Mouse (Mus musculus): ENCODE results near the gene Mvb12b. TPM values are rescaled to one million over a fixed set of nuclear protein-coding genes. Genes with fewer than 3 reads are reported as not detected.

Mvb12b gene
- total and polyA plus RNA-seq, 2 experiments from 2014 or later, result 68.1 to 155 TPM

DNA sequence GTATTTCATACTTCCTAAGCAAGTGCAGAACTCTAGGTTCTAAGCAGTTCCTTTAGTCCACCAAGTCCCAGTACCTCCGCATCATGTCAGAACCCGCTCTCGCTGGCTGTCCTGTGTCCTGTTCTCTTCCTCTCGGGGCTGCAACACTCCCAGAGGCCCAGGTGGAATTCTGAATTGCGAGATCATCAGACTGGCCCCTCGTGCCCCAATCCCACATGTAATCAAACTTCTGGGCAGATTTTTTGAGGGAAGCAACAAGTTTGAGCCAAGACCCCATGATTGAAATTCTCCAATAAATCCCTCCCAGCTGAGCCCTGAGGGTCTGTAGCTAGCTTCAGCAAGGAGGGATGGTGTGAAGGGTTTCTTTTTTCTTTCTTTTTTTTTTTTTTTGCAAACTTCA lies 169.2 kb downstream of the Mvb12b start:
- Histone ChIP-seq H3K27ac (ENCODE audit: low read depth, low read length) (no peak overlapping the region), H3K9ac (replicated peaks; ENCODE audit: low read length, poor library complexity, severe bottlenecking) (no peak overlapping the region), H3K9me3 (ENCODE audit: low read length) (no peaks in the 10 kb centered on the region), H3K4me3 (ENCODE audit: low read depth, low read length) (no peak overlapping the region), H3K27me3 (ENCODE audit: insufficient read depth, low read length) (no peaks in the 10 kb centered on the region), H3K36me3 (ENCODE audit: insufficient read depth, low read length) (no peaks in the 10 kb centered on the region), H3K4me2 (ENCODE audit: low read depth, low read length, poor library complexity, severe bottlenecking) (no peak overlapping the region), H3K4me1 (ENCODE audit: insufficient read depth, low read length) (peaks cover 3% of the 10 kb centered on the region; the same call in 1 of the 2 replicates)
- WGBS, result 65% methylated on average over 6 of the region's 6 CpGs
- no peak for DNase-seq (ENCODE audit: low spot score)
- no peak for ATAC-seq (ENCODE audit: low FRiP score)
- TF ChIP-seq CTCF (IDR thresholded peaks at IDR 0.05), result no peak

GRCm38 (mm10) chr2:33717821-33718351 lies 169.9 kb downstream of the Mvb12b start:
- no peak overlapping the region for H3K9ac ChIP-seq (replicated peaks; ENCODE audit: low read length, poor library complexity, severe bottlenecking)
- peaks cover 5% of the 10 kb centered on the region; the same call in 1 of the 2 replicates for H3K4me1 ChIP-seq (ENCODE audit: insufficient read depth, low read length)
- no peaks in the 10 kb centered on the region for H3K9me3 ChIP-seq (ENCODE audit: low read length)
- no peak overlapping the region for H3K27ac ChIP-seq (ENCODE audit: low read depth, low read length)
- no peaks in the 10 kb centered on the region for H3K27me3 ChIP-seq (ENCODE audit: insufficient read depth, low read length)
- H3K4me3 ChIP-seq (ENCODE audit: low read depth, low read length), result no peak overlapping the region
- ATAC-seq (ENCODE audit: low FRiP score) (no peak), DNase-seq (ENCODE audit: low spot score) (no peak)
- no peaks in the 10 kb centered on the region for H3K36me3 ChIP-seq (ENCODE audit: insufficient read depth, low read length)
- no peak for TF ChIP-seq CTCF (IDR thresholded peaks at IDR 0.05)
- WGBS, result 13% methylated on average over 21 of the region's 21 CpGs
- no peak overlapping the region for H3K4me2 ChIP-seq (ENCODE audit: low read depth, low read length, poor library complexity, severe bottlenecking)

DNA sequence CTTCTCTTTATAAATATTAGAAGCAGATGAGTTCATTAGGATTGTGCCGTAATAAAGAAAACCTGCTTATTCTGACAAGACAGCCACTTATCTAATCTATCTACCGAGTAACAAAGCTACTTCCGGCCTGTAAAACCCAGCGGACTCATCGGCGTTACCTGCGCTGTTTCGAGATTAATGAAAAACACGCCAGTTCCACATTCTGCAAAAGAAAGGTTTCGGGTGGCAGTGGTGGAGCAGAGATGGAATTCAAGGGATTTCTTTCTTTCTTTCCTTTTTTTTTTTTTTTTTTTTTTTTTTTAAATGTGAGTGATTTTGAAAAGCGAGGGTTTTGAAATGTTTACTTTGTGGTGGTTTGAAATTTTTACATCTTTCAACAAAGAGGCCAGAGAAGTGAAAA lies 170.4 kb downstream of the Mvb12b start:
- H3K36me3 ChIP-seq (ENCODE audit: insufficient read depth, low read length), result no peaks in the 10 kb centered on the region
- no peak overlapping the region for H3K27ac ChIP-seq (ENCODE audit: low read depth, low read length)
- WGBS, result 36% methylated on average over 11 of the region's 11 CpGs
- H3K4me1 ChIP-seq (ENCODE audit: insufficient read depth, low read length), result peaks cover 5% of the 10 kb centered on the region; the same call in 1 of the 2 replicates
- no peak for ATAC-seq (ENCODE audit: low FRiP score)
- no peak for DNase-seq (ENCODE audit: low spot score)
- H3K9ac ChIP-seq (replicated peaks; ENCODE audit: low read length, poor library complexity, severe bottlenecking), result no peak overlapping the region
- TF ChIP-seq CTCF (IDR thresholded peaks at IDR 0.05), result no peak
- no peak overlapping the region for H3K4me2 ChIP-seq (ENCODE audit: low read depth, low read length, poor library complexity, severe bottlenecking)
- H3K4me3 ChIP-seq (ENCODE audit: low read depth, low read length), result no peak overlapping the region
- no peaks in the 10 kb centered on the region for H3K27me3 ChIP-seq (ENCODE audit: insufficient read depth, low read length)
- no peaks in the 10 kb centered on the region for H3K9me3 ChIP-seq (ENCODE audit: low read length)

GRCm38 (mm10) chr2:33716878-33717277 lies 170.9 kb downstream of the Mvb12b start:
- Histone ChIP-seq H3K27me3 (ENCODE audit: insufficient read depth, low read length) (no peaks in the 10 kb centered on the region), H3K4me2 (ENCODE audit: low read depth, low read length, poor library complexity, severe bottlenecking) (no peak overlapping the region), H3K4me3 (ENCODE audit: low read depth, low read length) (no peak overlapping the region), H3K9ac (replicated peaks; ENCODE audit: low read length, poor library complexity, severe bottlenecking) (no peak overlapping the region), H3K36me3 (ENCODE audit: insufficient read depth, low read length) (no peaks in the 10 kb centered on the region), H3K9me3 (ENCODE audit: low read length) (no peaks in the 10 kb centered on the region), H3K4me1 (ENCODE audit: insufficient read depth, low read length) (peaks cover 5% of the 10 kb centered on the region; the same call in 1 of the 2 replicates), H3K27ac (ENCODE audit: low read depth, low read length) (no peak overlapping the region)
- 26% methylated on average over 15 of the region's 15 CpGs for WGBS
- ATAC-seq (ENCODE audit: low FRiP score) (no peak), DNase-seq (ENCODE audit: low spot score) (peak; percentile 25)
- no peak for TF ChIP-seq CTCF (IDR thresholded peaks at IDR 0.05)

DNA sequence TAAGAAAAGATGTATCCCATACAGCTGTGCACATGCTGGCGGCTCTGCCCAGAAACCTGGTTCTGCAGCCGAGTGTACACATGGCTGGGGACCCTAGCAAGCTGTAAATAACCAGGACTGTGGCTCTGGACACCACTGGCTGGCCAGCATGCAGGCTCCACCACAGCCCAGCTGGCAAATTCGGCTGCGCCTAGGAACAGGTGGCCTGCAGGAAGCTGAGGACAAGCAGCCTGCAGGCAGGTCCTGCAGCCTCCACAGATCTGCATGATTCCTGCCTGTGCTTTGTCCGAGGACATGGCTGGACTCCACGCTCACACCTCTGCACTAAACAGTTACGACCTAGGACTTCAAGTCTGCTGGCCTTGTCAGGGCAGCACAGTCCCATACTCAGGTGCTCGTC lies 172.8 kb downstream of the Mvb12b start:
- H3K9ac ChIP-seq (replicated peaks; ENCODE audit: low read length, poor library complexity, severe bottlenecking), result no peak overlapping the region
- peaks cover 3% of the 10 kb centered on the region; the same call in 1 of the 2 replicates for H3K4me1 ChIP-seq (ENCODE audit: insufficient read depth, low read length)
- H3K9me3 ChIP-seq (ENCODE audit: low read length), result no peaks in the 10 kb centered on the region
- H3K27ac ChIP-seq (ENCODE audit: low read depth, low read length), result no peak overlapping the region
- ATAC-seq (ENCODE audit: low FRiP score), result no peak
- no peak for TF ChIP-seq CTCF (IDR thresholded peaks at IDR 0.05)
- DNase-seq (ENCODE audit: low spot score), result no peak
- WGBS, result 70% methylated on average over 8 of the region's 8 CpGs
- H3K4me2 ChIP-seq (ENCODE audit: low read depth, low read length, poor library complexity, severe bottlenecking), result no peak overlapping the region
- no peak overlapping the region for H3K4me3 ChIP-seq (ENCODE audit: low read depth, low read length)
- no peaks in the 10 kb centered on the region for H3K27me3 ChIP-seq (ENCODE audit: insufficient read depth, low read length)
- no peaks in the 10 kb centered on the region for H3K36me3 ChIP-seq (ENCODE audit: insufficient read depth, low read length)

DNA sequence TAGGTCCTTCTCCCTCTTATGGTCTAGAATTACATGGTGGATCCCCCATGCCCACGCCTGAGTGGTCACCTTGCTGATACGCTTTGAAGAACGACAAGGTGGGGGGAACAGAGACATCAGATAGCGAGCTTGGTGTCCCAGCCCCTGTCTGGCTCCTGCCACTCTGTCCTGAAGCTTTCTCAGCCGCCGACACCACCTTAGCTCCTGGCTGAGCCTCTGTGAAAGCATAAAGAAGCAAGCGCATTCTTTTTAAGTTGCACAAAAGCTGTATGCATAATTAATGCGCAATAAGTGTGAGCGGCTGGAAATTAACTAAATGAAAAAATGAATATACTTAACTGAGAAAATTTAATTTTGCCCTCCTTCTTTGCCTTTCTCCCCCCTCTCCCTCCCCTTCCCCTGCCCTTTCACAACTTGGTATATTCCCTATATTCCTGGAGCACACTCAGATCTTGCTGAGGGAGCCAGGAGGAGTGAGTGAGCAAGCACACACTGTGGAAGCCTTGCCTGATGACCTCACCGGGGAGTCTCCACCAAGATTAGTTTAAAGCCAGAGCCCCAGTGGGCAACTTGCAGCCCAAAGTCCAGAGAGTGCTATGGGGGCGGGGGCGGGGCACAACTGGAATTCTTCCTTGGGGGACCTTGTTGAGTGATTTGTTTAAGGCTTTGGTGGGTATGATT lies 174.0 kb downstream of the Mvb12b start:
- Histone ChIP-seq H3K9me3 (ENCODE audit: low read length) (no peaks in the 10 kb centered on the region), H3K27ac (ENCODE audit: low read depth, low read length) (no peak overlapping the region), H3K9ac (replicated peaks; ENCODE audit: low read length, poor library complexity, severe bottlenecking) (no peak overlapping the region), H3K4me2 (ENCODE audit: low read depth, low read length, poor library complexity, severe bottlenecking) (peak overlapping the region; percentile 12; the same call in 1 of the 2 replicates), H3K4me1 (ENCODE audit: insufficient read depth, low read length) (peaks cover 3% of the 10 kb centered on the region; the same call in 1 of the 2 replicates), H3K36me3 (ENCODE audit: insufficient read depth, low read length) (no peaks in the 10 kb centered on the region), H3K27me3 (ENCODE audit: insufficient read depth, low read length) (no peaks in the 10 kb centered on the region), H3K4me3 (ENCODE audit: low read depth, low read length) (no peak overlapping the region)
- ATAC-seq (ENCODE audit: low FRiP score), result no peak
- TF ChIP-seq CTCF (IDR thresholded peaks at IDR 0.05), result no peak
- DNase-seq (ENCODE audit: low spot score), result no peak
- WGBS, result 13% methylated on average over 12 of the region's 12 CpGs

All from midbrain, postnatal 0 days (tissue).